Mouse (Mus musculus) liver, embryonic 11.5 days (tissue): ENCODE results near the gene Rab3d. TPM values are rescaled to one million over a fixed set of nuclear protein-coding genes. Genes with fewer than 3 reads are reported as not detected.

ENCODE experiments used
- ATAC-seq: fragments of 200-750 bp; cut with Nextera tagmentation; replicated peaks from 2 replicates; pipeline ENCODE4 v1.8.0; 2017; ENCODE audit warnings: moderate number of reproducible peaks, mild to moderate bottlenecking, moderate TSS enrichment, moderate library complexity; ENCODE audit not compliant: low FRiP score
- DNase-seq: peaks from one replicate; pipeline ENCODE4 v3.0.0-alpha.2; 2017; ENCODE audit warnings: low spot score
- H3K27ac ChIP-seq: fragments of 300-500 bp; sonication (generic); 2 replicates; pipeline ENCODE4 v1.5.1; 2014; ENCODE audit warnings: mild to moderate bottlenecking, low read depth, low read length, control low read depth
- H3K27me3 ChIP-seq: fragments of 300-500 bp; sonication (generic); replicated peaks from 2 replicates; pipeline ENCODE4 v1.6.1; 2014; ENCODE audit warnings: low read length, mixed read lengths; ENCODE audit not compliant: control insufficient read depth, insufficient read depth
- H3K36me3 ChIP-seq: fragments of 300-500 bp; sonication (generic); 2 replicates; pipeline ENCODE4 v1.6.1; 2014; ENCODE audit warnings: mild to moderate bottlenecking, low read length, moderate library complexity, mixed read lengths; ENCODE audit not compliant: control insufficient read depth, insufficient read depth
- H3K4me1 ChIP-seq: fragments of 300-500 bp; sonication (generic); replicated peaks from 2 replicates; pipeline ENCODE4 v1.6.1; 2014; ENCODE audit warnings: low read length, mixed read lengths; ENCODE audit not compliant: control insufficient read depth, insufficient read depth
- H3K4me2 ChIP-seq: fragments of 300-500 bp; sonication (generic); 2 replicates; pipeline ENCODE4 v1.6.1; 2014; ENCODE audit warnings: mild to moderate bottlenecking, control low read depth, moderate library complexity
- H3K4me3 ChIP-seq: fragments of 300-500 bp; sonication (generic); 2 replicates; pipeline ENCODE4 v1.5.1; 2014; ENCODE audit warnings: low read depth, low read length, control low read depth
- H3K9ac ChIP-seq: fragments of 300-500 bp; sonication (generic); 2 replicates; pipeline ENCODE4 v1.6.1; 2014; ENCODE audit warnings: low read depth, low read length, control low read depth
- H3K9me3 ChIP-seq: fragments of 300-500 bp; sonication (generic); 2 replicates; pipeline ENCODE4 v1.6.1; 2016; ENCODE audit warnings: low read length, inconsistent platforms, mixed read lengths; ENCODE audit not compliant: control insufficient read depth
- WGBS: fragments of 180-500 bp; shearing (Covaris S2); extraction: QIAGEN DNeasy Blood & Tissue Kit; methylation state at CpG from one replicate; pipeline ENCODE4 v1.1.7; 2014; 5-methylcytosine and 5-hydroxymethylcytosine counted together
- polyA plus RNA-seq: library from polyadenylated mRNA; unstranded; fragments of >200 nt; fragmentation: Nextera tagmentation; extraction: Ambion mirVana; gene quantifications from 2 replicates; pipeline ENCODE4 v1.2.1, GENCODE M21; 2014

Rab3d gene
- polyA plus RNA-seq, 1 experiment from 2014 or later, result 5.7 TPM

GRCm38 (mm10) chr9:21947540-21948130 is 29.6 kb upstream of the Rab3d start:
- WGBS, result 5% methylated on average over 26 of the region's 28 CpGs
- Histone ChIP-seq H3K27me3 (peaks cover 21% of the 10 kb centered on the region), H3K9ac (no peak overlapping the region), H3K36me3 (no peaks in the 10 kb centered on the region), H3K9me3 (no peaks in the 10 kb centered on the region), H3K4me1 (peaks cover 13% of the 10 kb centered on the region), H3K27ac (no peak overlapping the region), H3K4me3 (peak overlapping the region; percentile 26; the same call in 1 of the 2 replicates), H3K4me2 (peak overlapping the region; percentile 64)
- ATAC-seq, result peak; percentile 62
- DNase-seq, result peak; percentile 61

GRCm38 (mm10) chr9:21944267-21944666 is 26.3 kb upstream of the Rab3d start:
- no peak overlapping the region for H3K27ac ChIP-seq
- H3K36me3 ChIP-seq, result no peaks in the 10 kb centered on the region
- peak overlapping the region; percentile 43 for H3K4me2 ChIP-seq
- no peak overlapping the region for H3K4me3 ChIP-seq
- DNase-seq (no peak), ATAC-seq (no peak)
- WGBS, result 17% methylated on average over 23 of the region's 23 CpGs
- no peaks in the 10 kb centered on the region for H3K9me3 ChIP-seq
- H3K27me3 ChIP-seq, result peaks cover 20% of the 10 kb centered on the region
- no peak overlapping the region for H3K9ac ChIP-seq
- peaks cover 13% of the 10 kb centered on the region for H3K4me1 ChIP-seq

- WGBS, result 38% methylated on average over 12 of the region's 12 CpGs
- no peak overlapping the region for H3K4me2 ChIP-seq
- no peak for ATAC-seq
These were observed 25.6 kb upstream of the Rab3d start for GRCm38 (mm10) chr9:21943638-21944037.

DNA sequence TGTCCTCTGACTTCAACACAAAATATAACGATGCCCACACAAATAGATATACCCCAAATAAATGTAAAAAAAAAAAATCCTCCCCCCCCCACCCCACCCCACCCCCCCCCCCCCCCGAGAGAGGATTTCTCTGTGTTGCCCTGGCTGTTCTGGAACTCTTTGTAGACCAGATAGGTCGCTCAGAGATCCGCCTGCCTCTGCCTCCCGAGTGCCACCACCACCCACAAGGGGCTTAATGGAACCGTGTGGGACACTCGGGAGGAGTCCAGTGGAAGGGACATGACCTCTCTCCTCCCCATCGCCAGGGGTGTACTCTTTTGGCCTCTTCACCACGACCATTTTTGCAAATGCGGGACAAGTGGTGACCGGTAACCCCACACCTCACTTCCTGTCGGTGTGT is 25.1 kb upstream of the Rab3d start:
- no peak for ATAC-seq
- Histone ChIP-seq H3K27me3 (peaks cover 16% of the 10 kb centered on the region), H3K4me1 (peaks cover 13% of the 10 kb centered on the region), H3K4me3 (no peak overlapping the region), H3K36me3 (no peaks in the 10 kb centered on the region), H3K4me2 (no peak overlapping the region), H3K27ac (no peak overlapping the region), H3K9ac (no peak overlapping the region), H3K9me3 (no peaks in the 10 kb centered on the region)
- WGBS, result 66% methylated on average over 12 of the region's 12 CpGs
- DNase-seq, result no peak

More at GRCm38 (mm10) chr9:21943638-21944037, 25.6 kb upstream of the Rab3d start:
- no peaks in the 10 kb centered on the region for H3K36me3 ChIP-seq
- H3K27me3 ChIP-seq, result peaks cover 19% of the 10 kb centered on the region
- peaks cover 13% of the 10 kb centered on the region for H3K4me1 ChIP-seq
- DNase-seq, result no peak
- no peak overlapping the region for H3K9ac ChIP-seq
- no peak overlapping the region for H3K4me3 ChIP-seq
- no peak overlapping the region for H3K27ac ChIP-seq
- no peaks in the 10 kb centered on the region for H3K9me3 ChIP-seq

GRCm38 (mm10) chr9:21938234-21938855 is 20.4 kb upstream of the Rab3d start:
- Histone ChIP-seq H3K4me2 (no peak overlapping the region), H3K27me3 (peaks cover under 1% of the 10 kb centered on the region; the same call in 1 of the 2 replicates), H3K4me1 (peaks cover 10% of the 10 kb centered on the region), H3K9ac (no peak overlapping the region), H3K9me3 (no peaks in the 10 kb centered on the region), H3K36me3 (no peaks in the 10 kb centered on the region), H3K4me3 (no peak overlapping the region), H3K27ac (no peak overlapping the region)
- DNase-seq (no peak), ATAC-seq (no peak)
- WGBS, result 77% methylated on average over 4 of the region's 4 CpGs

DNA sequence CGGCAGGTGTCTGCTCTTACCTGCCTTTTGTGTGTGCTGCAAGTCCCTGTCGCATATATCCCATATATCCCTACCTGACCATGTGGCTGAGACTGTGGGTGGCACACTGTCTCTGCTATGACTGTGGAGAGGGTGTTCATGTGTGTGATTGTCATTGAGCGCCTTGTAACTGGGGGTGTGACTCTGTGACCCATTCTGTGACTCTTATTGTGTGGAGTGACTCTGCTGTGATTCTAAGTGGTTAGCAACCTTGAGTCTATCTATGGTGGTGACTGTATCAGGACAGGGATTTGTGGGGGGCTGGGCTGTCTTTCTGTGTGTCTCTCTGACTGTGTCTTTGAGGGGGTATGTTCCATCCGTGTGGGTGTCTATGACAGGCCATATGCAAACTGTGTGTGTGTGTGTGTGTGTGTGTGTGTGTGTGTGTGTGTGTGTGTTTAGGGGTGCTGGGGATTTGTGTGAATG is 19.8 kb upstream of the Rab3d start:
- no peak for ATAC-seq
- Histone ChIP-seq H3K9me3 (no peaks in the 10 kb centered on the region), H3K4me2 (peak overlapping the region; percentile 84), H3K4me1 (peaks cover 16% of the 10 kb centered on the region), H3K9ac (no peak overlapping the region), H3K27me3 (no peaks in the 10 kb centered on the region), H3K36me3 (no peaks in the 10 kb centered on the region), H3K4me3 (no peak overlapping the region; the same call in 1 of the 2 replicates), H3K27ac (no peak overlapping the region)
- 86% methylated on average over 4 of the region's 4 CpGs for WGBS
- DNase-seq, result no peak

GRCm38 (mm10) chr9:21936692-21937570 is 18.9 kb upstream of the Rab3d start, which contains the start of gene Plppr2:
Gene Plppr2 (plus strand): TSS chr9:21937033.
- Histone ChIP-seq H3K27ac (no peak within 1 kb of the TSS), H3K4me1 (peaks cover 22% of the 10 kb centered on the region), H3K4me2 (peak within 1 kb of the TSS; percentile 84), H3K9me3 (no peaks in the 10 kb centered on the region), H3K36me3 (no peaks in the 10 kb centered on the region), H3K27me3 (no peaks in the 10 kb centered on the region), H3K9ac (peak within 1 kb of the TSS; percentile 52), H3K4me3 (peak within 1 kb of the TSS; percentile 62)
- 3% methylated on average over 39 of the region's 43 CpGs for WGBS
- ATAC-seq, result peak; percentile 94
- DNase-seq, result peak; percentile 93

DNA sequence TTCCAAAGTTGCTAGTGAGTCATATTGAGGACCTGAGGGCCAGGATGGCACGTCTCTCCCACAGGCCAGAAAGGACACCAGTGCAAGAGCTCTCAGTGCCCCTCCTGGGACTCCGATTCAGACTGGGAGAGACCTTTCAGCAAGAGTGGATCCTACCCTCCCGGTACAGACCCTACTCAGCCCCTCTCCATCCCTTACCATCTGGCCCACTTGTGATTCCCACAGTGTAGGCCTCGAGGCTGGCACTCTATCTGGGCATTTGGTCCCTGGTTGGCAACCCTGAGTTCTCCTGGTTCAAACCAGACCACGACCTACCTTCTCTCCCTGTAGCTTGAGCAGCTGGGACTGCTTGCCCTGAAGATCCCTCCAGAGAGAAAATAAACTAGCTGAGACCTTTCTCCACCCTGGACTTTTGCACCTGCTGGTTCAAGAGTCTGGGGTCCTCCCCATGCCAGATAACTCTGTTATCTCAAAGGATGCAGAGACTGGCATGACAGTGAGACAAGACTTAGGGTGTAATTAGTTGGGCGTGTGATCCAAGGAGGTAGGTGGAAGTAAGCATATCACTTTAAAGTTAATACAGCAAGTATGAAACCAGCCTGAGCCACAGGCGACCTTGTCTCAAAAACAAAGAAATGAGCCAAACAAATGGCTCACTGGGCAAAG is 17.6 kb upstream of the Rab3d start:
- Histone ChIP-seq H3K4me2 (no peak overlapping the region), H3K4me1 (peaks cover 27% of the 10 kb centered on the region), H3K27ac (no peak overlapping the region), H3K9me3 (no peaks in the 10 kb centered on the region), H3K27me3 (no peaks in the 10 kb centered on the region), H3K4me3 (no peak overlapping the region), H3K36me3 (no peaks in the 10 kb centered on the region), H3K9ac (no peak overlapping the region)
- WGBS, result 72% methylated on average over 7 of the region's 7 CpGs
- DNase-seq, result no peak
- ATAC-seq, result no peak
